Mouse (Mus musculus): ENCODE data around the gene Kdsr. TPM values are rescaled to one million over a fixed set of nuclear protein-coding genes. Genes with fewer than 3 reads are reported as not detected.
A peak's percentile ranks its signal among the peaks of the same experiment; 100 is the strongest.
"Not testable (repeated sequence)": the region's sequence is repeated elsewhere in the genome, so short reads cannot be mapped to it uniquely, and the experiment has no call there.

Gene Kdsr
- total RNA-seq, 2 experiments from 2014 or later = 29.1 TPM

GRCm38 (mm10) chr1:106740735-106741134 is 18.8 kb downstream of the Kdsr start:
- no peak for DNase-seq (ENCODE audit: low spot score in 2 of 2)

DNA sequence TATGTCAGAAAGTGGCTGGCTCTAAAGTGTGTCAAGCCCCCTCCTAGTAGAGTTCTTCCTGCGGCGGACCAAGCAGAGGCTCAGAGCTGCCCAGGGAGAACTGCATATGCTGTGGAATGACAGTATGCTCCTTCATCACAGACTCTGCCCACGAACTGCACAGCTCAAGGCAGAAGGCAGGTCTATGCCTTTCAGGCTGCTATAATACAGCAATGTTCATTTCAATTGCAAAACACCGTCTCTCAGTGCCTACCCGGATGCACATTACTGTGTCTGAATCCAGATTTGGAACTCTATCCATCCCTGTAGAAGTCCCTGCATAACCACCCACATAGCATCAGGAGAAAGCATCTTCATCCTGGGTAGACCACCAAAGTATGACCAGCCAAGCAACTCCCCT is 19.7 kb downstream of the Kdsr start:
- no peak for DNase-seq (ENCODE audit: low spot score in 2 of 2)

DNA sequence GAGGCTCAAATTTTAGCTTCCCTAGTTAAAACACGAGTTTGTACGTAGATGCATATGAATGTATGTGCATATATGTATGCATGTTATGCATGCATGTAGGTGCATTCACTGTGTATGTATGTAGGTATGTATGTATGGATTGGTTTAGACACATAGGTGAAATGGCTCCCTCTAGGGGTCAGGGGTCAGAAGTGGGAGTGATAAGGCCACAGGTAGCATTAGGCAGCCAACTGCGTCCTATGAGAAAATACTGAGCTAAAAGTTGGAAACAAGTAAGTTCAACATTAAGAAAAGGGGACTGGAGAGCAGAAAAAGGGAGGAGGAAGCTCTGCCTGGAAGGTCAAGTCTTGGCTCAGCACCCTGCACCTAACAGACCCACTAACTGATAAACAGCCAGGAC is 21.4 kb downstream of the Kdsr start:
- no peak for DNase-seq (ENCODE audit: low spot score in 2 of 2)

GRCm38 (mm10) chr1:106736211-106736610 is 23.3 kb downstream of the Kdsr start:
- DNase-seq (ENCODE audit: low spot score in 2 of 2) = no peak

GRCm38 (mm10) chr1:106735586-106735985 is 23.9 kb downstream of the Kdsr start:
- peak in 1 of 2 experiments; percentile 56 for DNase-seq (ENCODE audit: low spot score in 2 of 2)

- DNase-seq (ENCODE audit: low spot score in 2 of 2) = no peak
Measured at GRCm38 (mm10) chr1:106722061-106722460, 37.5 kb downstream of the Kdsr start.

DNA sequence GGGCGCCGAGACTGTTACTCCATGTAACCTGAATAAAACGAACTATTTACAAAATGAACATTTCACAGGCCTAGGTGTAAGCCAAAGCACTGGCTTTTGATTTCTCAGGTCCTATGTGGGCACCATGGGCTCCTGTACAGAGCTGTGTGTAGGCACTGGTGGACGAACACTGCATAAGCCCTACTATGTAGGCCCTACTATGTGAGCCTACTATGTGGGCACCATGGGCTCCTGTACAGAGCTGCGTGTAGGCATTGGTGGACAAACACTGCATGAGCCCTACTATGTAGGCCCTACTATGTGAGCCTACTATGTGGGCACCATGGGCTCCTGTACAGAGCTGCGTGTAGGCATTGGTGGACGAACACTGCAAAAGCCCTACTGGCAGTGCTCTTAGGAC is 41.8 kb downstream of the Kdsr start:
- not testable (repeated sequence) for DNase-seq (ENCODE audit: low spot score in 2 of 2)

DNA sequence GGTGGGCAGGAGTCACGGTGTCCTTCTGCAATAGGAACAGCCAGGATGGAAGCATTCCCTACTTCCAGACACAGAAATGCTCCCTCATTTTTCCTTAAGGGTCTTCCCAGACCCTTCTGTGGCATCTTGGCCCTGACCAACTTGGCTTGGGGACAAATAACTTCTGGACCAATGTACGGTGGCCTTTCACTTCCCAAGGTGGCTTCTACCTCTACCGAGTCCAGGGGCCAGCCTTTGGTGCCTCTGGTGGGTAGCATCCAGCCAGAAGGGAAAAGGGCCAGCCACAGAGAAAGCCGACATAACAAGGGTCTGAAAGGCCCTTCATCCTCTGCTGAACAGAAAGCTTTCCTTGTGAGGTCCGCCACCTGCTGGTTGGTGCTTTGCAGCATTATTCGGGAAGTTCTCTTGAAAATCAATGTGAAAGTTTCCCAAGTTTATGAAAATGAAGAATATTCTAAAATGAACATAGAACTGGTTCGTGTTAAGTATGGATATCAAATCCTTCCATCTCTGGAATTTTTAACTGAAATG is 42.4 kb downstream of the Kdsr start:
- peak; percentile 55 to 83 for DNase-seq (ENCODE audit: low spot score in 2 of 2)

DNA sequence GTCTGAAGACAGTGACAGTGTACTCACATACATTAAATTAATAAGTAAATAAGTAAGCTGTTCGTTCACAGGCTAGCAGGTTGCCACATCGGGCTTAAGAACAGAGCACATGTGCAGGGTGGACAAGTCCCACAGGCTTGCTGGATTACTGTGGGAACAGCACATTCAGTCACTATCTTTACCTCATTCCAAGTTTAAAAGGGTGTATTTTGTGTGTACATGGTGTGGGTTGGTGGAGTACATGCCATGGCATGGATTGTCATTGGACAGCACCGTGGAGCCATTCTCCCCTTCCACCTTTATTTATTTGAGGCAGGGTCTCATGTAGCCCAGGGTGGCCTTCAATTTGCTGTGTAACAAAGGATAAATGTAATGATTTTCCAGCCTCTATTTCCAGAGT is 43.4 kb downstream of the Kdsr start:
- DNase-seq (ENCODE audit: low spot score in 2 of 2) = no peak

DNA sequence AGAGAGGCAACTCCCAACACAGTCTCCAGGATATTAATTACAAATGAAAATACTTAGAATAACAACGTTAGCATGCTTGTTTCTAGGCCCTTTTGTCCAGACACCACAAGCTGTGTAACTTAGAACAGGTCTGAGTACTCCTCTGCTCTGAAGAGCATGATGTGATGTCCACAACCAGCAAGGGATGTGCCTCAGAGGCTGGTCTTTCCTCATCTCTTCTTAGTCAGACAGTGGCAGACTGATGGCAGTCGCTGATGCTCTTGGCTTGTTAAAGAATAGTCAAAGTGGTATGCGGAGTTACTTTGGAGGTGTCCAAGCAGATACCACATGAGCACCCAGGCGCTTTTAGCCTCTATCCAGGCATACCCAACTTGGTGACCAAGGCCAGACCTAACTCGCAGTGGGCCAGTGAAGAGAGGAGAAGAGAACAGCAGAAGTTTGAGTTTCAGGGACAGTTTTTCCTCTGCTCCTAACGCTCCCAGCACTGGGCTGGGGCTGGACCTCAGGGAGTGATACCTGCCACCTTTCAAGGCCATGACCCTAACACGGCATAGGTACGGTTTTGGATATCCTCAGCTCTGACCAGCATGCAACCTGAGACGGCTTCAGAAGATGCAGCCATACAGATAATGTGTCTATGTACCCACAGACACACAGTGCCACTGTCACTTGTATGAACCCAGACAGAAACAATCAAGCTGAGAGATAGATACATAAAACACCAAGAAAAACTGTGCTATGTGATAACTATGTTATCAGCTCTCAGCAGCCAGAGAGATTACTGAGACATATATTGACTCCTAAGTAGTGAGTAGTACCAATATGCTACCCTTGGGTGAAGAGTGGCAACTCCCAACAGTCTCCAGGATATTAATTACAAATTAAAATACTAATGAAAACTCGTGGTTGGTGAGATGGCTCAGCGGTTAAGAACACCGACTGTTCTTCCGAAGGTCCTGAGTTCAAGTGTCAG is 44.1 kb downstream of the Kdsr start:
- DNase-seq (ENCODE audit: low spot score in 2 of 2) = no peak

GRCm38 (mm10) chr1:106714530-106714981 is 45.0 kb downstream of the Kdsr start:
- DNase-seq (ENCODE audit: low spot score in 2 of 2) = peak in 1 of 2 experiments; percentile 18

- DNase-seq (ENCODE audit: low spot score in 2 of 2) = peak; percentile 55 to 70
Measured at GRCm38 (mm10) chr1:106713621-106714529, 45.7 kb downstream of the Kdsr start, which contains the start of gene Bcl2. TSS of gene Bcl2 (minus strand) at chr1:106714274.

DNA sequence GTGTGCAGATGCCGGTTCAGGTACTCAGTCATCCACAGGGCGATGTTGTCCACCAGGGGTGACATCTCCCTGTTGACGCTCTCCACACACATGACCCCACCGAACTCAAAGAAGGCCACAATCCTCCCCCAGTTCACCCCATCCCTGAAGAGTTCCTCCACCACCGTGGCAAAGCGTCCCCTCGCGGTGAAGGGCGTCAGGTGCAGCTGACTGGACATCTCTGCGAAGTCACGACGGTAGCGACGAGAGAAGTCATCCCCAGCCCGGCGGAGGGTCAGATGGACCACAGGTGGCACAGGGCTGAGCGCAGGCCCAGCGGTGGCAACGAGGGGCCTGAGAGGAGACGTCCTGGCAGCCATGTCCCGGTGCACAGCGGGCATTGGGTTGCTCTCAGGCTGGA is 47.2 kb downstream of the Kdsr start:
- no peak for DNase-seq (ENCODE audit: low spot score in 2 of 2)

DNA sequence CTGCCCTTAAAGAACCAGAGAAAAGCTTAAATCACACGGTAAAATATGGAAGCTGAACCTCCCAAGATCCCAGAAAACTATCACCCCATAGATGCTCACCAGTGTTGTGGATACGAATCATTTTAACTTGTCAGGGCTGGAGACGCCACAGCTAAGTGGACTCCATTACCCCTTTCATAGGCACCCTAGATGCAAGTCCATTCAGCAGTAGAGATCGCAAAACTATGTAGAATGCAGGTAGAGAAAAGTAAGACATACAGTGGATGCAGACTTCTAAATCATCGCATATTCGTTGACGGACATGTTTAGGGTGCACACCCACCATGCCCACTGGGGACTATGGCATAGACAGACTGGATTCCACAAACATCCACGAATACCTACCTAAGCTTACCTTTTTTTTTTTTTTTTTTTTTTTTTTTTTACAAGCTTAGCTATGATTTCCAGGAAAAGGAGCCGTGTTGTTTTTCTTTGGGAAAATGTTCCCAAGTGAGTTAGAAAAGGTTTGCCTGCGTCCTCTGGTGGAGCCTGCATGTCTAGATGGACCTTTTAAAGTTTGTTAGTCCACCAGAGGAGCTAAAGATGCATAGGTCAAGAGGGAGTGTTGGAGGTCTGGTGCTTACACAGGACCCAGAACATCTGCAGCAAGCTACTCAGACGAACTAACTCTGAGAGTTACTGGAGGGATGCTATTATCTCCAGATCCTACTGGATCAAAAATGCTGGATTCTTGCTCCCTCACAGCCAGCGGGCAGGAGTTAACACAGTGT is 48.0 kb downstream of the Kdsr start:
- no peak for DNase-seq (ENCODE audit: low spot score in 2 of 2)

DNA sequence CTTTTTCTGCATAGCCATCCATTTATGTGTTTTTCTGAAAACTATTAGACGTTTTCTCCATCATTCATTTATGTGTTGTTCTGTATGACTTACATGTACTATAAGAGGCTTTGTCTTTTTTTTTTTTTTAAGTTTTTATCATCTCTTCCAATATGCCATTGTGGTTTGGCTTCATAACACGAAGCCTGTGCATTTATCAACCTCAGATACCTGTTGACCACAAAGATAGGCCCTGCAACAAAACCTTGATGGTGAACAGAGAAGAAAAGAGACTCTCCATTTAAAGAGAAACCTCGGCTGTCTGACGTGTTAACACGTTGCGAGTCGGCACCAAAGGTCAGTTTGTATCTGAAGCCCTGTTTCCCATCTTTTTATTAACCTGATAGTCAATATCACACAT is 49.3 kb downstream of the Kdsr start:
- DNase-seq (ENCODE audit: low spot score in 2 of 2) = no peak

DNA sequence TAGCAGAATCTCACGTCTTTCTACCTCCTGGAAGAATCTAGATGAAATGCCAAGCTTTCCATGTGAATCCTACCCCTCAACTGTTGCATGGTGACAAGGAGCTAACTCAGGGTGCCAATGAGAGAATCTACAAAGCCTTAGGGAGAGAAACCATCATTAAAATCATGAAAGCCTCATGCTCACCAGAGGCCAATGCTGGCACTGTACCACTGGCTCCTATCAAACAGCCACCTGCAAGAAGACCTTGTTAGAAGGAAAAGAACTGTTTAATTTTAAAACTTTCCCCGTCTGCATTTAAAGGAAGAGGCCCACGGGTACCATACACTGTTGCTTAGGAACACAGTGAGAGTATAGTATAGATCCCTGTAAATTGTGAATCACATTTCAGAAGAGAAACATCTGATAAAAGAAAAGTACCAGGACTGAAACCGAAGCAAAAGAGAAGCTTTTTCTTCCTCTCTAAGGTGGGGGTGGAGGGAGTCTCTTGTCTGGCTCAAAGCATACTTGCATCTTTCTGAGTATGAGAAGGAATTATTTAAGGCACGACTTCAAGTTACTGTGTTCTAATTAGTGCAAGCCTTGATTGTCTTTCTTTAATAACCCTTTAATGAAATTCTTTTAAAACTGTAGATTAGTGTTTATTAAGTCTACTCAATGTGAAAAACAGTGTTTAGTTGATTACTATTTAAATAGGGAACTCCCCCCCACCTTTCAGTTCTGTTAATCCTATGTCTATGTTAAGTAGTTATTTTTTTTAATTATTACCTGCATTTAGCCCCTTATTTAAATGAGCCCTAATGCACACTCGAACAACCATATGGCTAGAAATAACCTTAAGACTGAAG is 52.3 kb downstream of the Kdsr start:
- DNase-seq (ENCODE audit: low spot score in 2 of 2) = no peak

GRCm38 (mm10) chr1:106703183-106703582 is 56.3 kb downstream of the Kdsr start:
- DNase-seq (ENCODE audit: low spot score in 2 of 2) = no peak

GRCm38 (mm10) chr1:106702471-106703175 is 56.9 kb downstream of the Kdsr start:
- peak in 1 of 2 experiments; percentile 24 for DNase-seq (ENCODE audit: low spot score in 2 of 2)

DNA sequence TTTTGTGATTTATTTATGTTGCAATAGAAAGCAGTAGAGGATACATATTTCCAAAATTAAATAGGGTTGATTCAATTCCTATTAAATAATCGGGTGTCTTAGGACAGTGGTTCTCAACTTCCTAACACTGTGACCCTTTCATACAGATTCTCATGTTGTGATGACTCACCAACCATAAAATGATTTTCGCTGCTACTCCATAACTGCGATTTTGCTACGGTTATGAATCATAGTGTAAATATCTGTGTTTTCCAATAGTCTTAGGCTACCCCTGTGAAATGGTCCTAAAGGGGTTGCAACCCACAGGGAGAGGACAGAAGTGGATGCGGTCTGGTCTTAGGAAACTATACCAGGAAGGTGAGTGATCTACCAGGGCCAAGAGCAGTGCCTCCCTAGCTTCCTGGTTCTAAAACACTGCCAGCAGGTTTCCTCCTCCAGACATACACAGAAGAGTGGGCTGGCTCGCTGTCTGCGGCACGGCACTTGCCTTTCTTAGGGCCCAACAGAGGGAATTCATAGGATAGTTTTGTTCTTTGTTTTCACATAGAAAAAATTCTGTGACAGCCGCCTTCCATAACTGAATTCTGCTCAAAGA is 58.9 kb downstream of the Kdsr start:
- no peak for DNase-seq (ENCODE audit: low spot score in 2 of 2)

Measured in layer of hippocampus, adult 18-20 months (tissue).